Mouse (Mus musculus) central nervous system, embryonic 18 days (tissue): Measurements from ENCODE around the gene Ulk2. TPM values are rescaled to one million over a fixed set of nuclear protein-coding genes. Genes with fewer than 3 reads are reported as not detected.

Source experiments
- polyA plus RNA-seq: library from polyadenylated mRNA; depleted of rRNA; stranded (reverse); fragments of >200 nt; gene quantifications from 2 replicates; pipeline ENCODE4 v1.2.3, GENCODE M21; 2012; rRNA removed

Gene Ulk2
- polyA plus RNA-seq = 84.0 and 86.1 TPM in 2 replicates

GRCm38 (mm10) chr11:61854988-61855411 is at the start of gene Ulk2:
Gene Ulk2 (minus strand): TSS chr11:61855073.

GRCm38 (mm10) chr11:61761584-61762407 is 93.1 kb downstream of the Ulk2 start, which contains the start of gene Prpsap2:
Gene Prpsap2 (minus strand): TSS chr11:61762088.

Other genes starting within 250 kb of the Ulk2 start
- gene Grap, start 201.8 kb downstream of the Ulk2 start, polyA plus RNA-seq = 5.6 and 5.9 TPM in 2 replicates
- gene Fam83g, start 171.0 kb downstream of the Ulk2 start, polyA plus RNA-seq = 0.24 and 0.35 TPM in 2 replicates
- 0.04 and 0.07 TPM in 2 replicates for gene Slc5a10, start 134.2 kb downstream of the Ulk2 start, polyA plus RNA-seq
- gene Prpsap2, start 93.0 kb downstream of the Ulk2 start, polyA plus RNA-seq = 63.9 and 68.9 TPM in 2 replicates
- 13.1 and 13.9 TPM in 2 replicates for gene Akap10, start 75.2 kb upstream of the Ulk2 start, polyA plus RNA-seq
- 12.1 and 12.2 TPM in 2 replicates for gene Specc1, start 101.7 kb upstream of the Ulk2 start, polyA plus RNA-seq